Comparison of ENCODE assay signal across 18 mouse cellular contexts in the genomic region with DNA sequence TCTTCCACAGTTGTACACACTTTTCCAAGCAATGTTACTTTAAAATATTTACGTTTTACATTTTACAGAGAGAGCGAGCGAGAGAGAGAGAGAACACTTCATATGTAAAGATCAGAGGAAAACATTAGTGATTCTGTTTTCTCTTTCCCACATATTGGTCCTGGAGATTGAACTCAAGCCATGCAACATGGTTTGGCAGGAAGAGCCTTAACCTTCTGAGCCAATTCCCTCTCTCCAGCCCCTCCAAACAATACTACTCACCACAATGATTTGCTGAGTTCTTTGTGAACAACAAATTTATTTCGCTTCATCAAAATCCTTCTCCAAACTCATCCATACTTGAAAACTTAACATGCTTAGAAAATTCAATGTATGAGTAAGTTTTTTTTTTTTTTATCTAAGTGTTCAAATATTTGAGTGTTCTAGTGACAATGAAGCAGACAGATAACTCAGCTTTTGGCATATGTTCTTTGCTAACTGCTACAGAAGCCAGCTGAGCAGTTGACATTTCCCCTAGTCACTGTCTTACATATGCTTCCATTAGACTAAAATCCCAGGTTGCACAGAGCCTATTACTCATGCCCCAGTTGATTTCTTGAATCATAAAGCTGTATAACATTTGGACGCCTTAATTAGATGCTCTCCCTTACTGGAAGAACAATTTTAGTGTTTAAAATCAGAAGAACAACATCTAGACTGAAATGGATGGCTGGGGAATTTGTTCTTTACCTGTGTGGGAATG.
DNase-seq lines count a peak whose midpoint lies in the region; ATAC-seq and TF ChIP-seq lines count a peak whose summit lies in the region.
"Had no signal": no experiment of that assay in that cellular context is flagged by ENCODE, and none has a peak within 500 bp of the region (broad histone marks: within the 10 kb centered on the region; RNA-seq: fewer than 3 reads in every experiment).

No protein-coding gene starts in this region.

- H3K4me2 ChIP-seq in forebrain, embryonic 15.5 days (replicated peaks) = no peak overlapping the region
- H3K4me2 ChIP-seq in midbrain, postnatal 0 days (ENCODE audit: low read depth, low read length, poor library complexity, severe bottlenecking) = no peak overlapping the region
- no peak overlapping the region for H3K4me2 ChIP-seq in midbrain, embryonic 13.5 days (replicated peaks)
- H3K4me2 ChIP-seq: embryonic facial prominence, embryonic 13.5 days; heart, embryonic 12.5 days; intestine, embryonic 15.5 days; midbrain, embryonic 15.5 days had no signal

- ATAC-seq in forebrain, embryonic 15.5 days (replicated peaks) = 0 out of 2 replicates have a peak, but pooled peaks have one; percentile 55
- ATAC-seq in midbrain, postnatal 0 days (ENCODE audit: low FRiP score) = no peak
- ATAC-seq in midbrain, embryonic 13.5 days = no peak
- ATAC-seq: intestine, embryonic 15.5 days; midbrain, embryonic 15.5 days; Patski had no signal

- H3K27me3 ChIP-seq in forebrain, embryonic 15.5 days = no peaks in the 10 kb centered on the region
- H3K27me3 ChIP-seq in forebrain, embryonic 10.5 days (ENCODE audit: poor library complexity, severe bottlenecking) = no peaks in the 10 kb centered on the region
- no peaks in the 10 kb centered on the region for H3K27me3 ChIP-seq in midbrain, postnatal 0 days (ENCODE audit: insufficient read depth, low read length)
- no peaks in the 10 kb centered on the region for H3K27me3 ChIP-seq in midbrain, embryonic 13.5 days
- H3K27me3 ChIP-seq: embryonic facial prominence, embryonic 13.5 days; heart, embryonic 12.5 days; intestine, embryonic 15.5 days; midbrain, embryonic 15.5 days; Patski had no signal

- no peak overlapping the region for H3K9ac ChIP-seq in forebrain, embryonic 15.5 days (replicated peaks)
- H3K9ac ChIP-seq in midbrain, postnatal 0 days (replicated peaks; ENCODE audit: low read length, poor library complexity, severe bottlenecking) = no peak overlapping the region
- H3K9ac ChIP-seq in midbrain, embryonic 13.5 days (replicated peaks) = no peak overlapping the region
- H3K9ac ChIP-seq: embryonic facial prominence, embryonic 13.5 days; heart, embryonic 12.5 days; intestine, embryonic 15.5 days; midbrain, embryonic 15.5 days had no signal

- TF ChIP-seq CTCF in midbrain, postnatal 0 days (IDR thresholded peaks at IDR 0.05) = no peak

- H3K4me1 ChIP-seq in forebrain, embryonic 15.5 days = no peaks in the 10 kb centered on the region
- no peaks in the 10 kb centered on the region for H3K4me1 ChIP-seq in forebrain, embryonic 10.5 days
- no peaks in the 10 kb centered on the region for H3K4me1 ChIP-seq in midbrain, postnatal 0 days (ENCODE audit: insufficient read depth, low read length)
- no peaks in the 10 kb centered on the region for H3K4me1 ChIP-seq in midbrain, embryonic 13.5 days (replicated peaks)
- H3K4me1 ChIP-seq: embryonic facial prominence, embryonic 13.5 days; heart, embryonic 12.5 days; intestine, embryonic 15.5 days; midbrain, embryonic 15.5 days had no signal

- DNase-seq in forebrain, embryonic 10.5 days (ENCODE audit: extremely low spot score, low spot score) = no peak
- DNase-seq in midbrain, postnatal 0 days (ENCODE audit: low spot score) = peak; percentile 30
- DNase-seq in cerebellum, postnatal 25 days = peak; percentile 48 to 66
- DNase-seq in retina, postnatal 1 day = peak; percentile 48
- DNase-seq in spleen, adult 18-20 months = no peak
- DNase-seq in lung, postnatal 4 days = no peak
- DNase-seq: gastrocnemius, postnatal 14 days; liver; lung, adult 18-20 months had no signal

- H3K4me3 ChIP-seq in forebrain, embryonic 15.5 days = no peak overlapping the region
- no peak overlapping the region for H3K4me3 ChIP-seq in forebrain, embryonic 10.5 days
- H3K4me3 ChIP-seq in midbrain, postnatal 0 days (ENCODE audit: low read depth, low read length) = no peak overlapping the region
- H3K4me3 ChIP-seq in midbrain, embryonic 13.5 days (replicated peaks) = no peak overlapping the region
- H3K4me3 ChIP-seq: embryonic facial prominence, embryonic 13.5 days; heart, embryonic 12.5 days; intestine, embryonic 15.5 days; midbrain, embryonic 15.5 days had no signal

- H3K36me3 ChIP-seq in forebrain, embryonic 15.5 days = no peaks in the 10 kb centered on the region
- H3K36me3 ChIP-seq in forebrain, embryonic 10.5 days (replicated peaks) = no peaks in the 10 kb centered on the region
- H3K36me3 ChIP-seq in midbrain, postnatal 0 days (ENCODE audit: insufficient read depth, low read length) = no peaks in the 10 kb centered on the region
- H3K36me3 ChIP-seq in midbrain, embryonic 13.5 days = no peaks in the 10 kb centered on the region
- H3K36me3 ChIP-seq: embryonic facial prominence, embryonic 13.5 days; heart, embryonic 12.5 days; intestine, embryonic 15.5 days; midbrain, embryonic 15.5 days had no signal

- WGBS in forebrain, embryonic 15.5 days = 75% methylated on average over 5 of the region's 5 CpGs
- 93% methylated on average over 5 of the region's 5 CpGs for WGBS in forebrain, embryonic 10.5 days
- 86% methylated on average over 5 of the region's 5 CpGs for WGBS in midbrain, postnatal 0 days
- 90% methylated on average over 5 of the region's 5 CpGs for WGBS in midbrain, embryonic 13.5 days

- no peak overlapping the region for H3K27ac ChIP-seq in forebrain, embryonic 15.5 days (replicated peaks)
- no peak overlapping the region for H3K27ac ChIP-seq in forebrain, embryonic 10.5 days
- H3K27ac ChIP-seq in midbrain, postnatal 0 days (ENCODE audit: low read depth, low read length) = no peak overlapping the region
- H3K27ac ChIP-seq in midbrain, embryonic 13.5 days = no peak overlapping the region
- H3K27ac ChIP-seq: embryonic facial prominence, embryonic 13.5 days; intestine, embryonic 15.5 days; kidney, postnatal 0 days; macrophage; midbrain, embryonic 15.5 days had no signal

- H3K9me3 ChIP-seq in forebrain, embryonic 15.5 days = no peaks in the 10 kb centered on the region
- H3K9me3 ChIP-seq in forebrain, embryonic 10.5 days = no peaks in the 10 kb centered on the region
- H3K9me3 ChIP-seq in midbrain, postnatal 0 days (ENCODE audit: low read length) = no peaks in the 10 kb centered on the region
- H3K9me3 ChIP-seq in midbrain, embryonic 13.5 days = no peaks in the 10 kb centered on the region
- H3K9me3 ChIP-seq: embryonic facial prominence, embryonic 13.5 days; heart, embryonic 12.5 days; intestine, embryonic 15.5 days; midbrain, embryonic 15.5 days had no signal

Comparison
In these comparisons a context has a peak if more than half of its experiments do, and no peak if none do; other contexts are left out.
1. DNase-seq: peak in midbrain, postnatal 0 days (single experiment), cerebellum, postnatal 25 days (2 of 2) and retina, postnatal 1 day (single experiment); none in forebrain, embryonic 10.5 days (single experiment), spleen, adult 18-20 months (0 of 2) and lung, postnatal 4 days (0 of 2).